In the genomic region with DNA sequence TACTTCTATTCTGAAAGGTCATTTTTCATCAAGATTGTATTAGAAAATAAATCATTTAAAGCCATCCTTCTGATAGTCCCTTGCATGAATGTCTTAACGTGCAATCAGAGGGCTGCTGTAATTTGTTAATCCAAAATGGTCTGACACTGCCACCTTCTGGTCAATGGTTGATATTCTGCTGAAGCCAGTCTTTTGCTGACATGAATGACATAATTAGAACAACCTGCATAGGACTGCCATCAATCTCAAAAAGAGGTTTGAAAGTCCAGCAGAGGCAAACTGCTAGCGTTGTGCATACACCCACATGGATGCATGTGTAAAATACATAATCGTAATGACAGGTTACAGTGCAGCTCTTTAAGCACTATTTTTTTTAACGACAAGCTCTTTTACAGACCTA, we compare ENCODE assay signal across 9 mouse cellular contexts.
DNase-seq lines count a peak whose midpoint lies in the region; ATAC-seq and TF ChIP-seq lines count a peak whose summit lies in the region.
"Had no signal": no experiment of that assay in that cellular context is flagged by ENCODE, and none has a peak within 500 bp of the region (broad histone marks: within the 10 kb centered on the region; RNA-seq: fewer than 3 reads in every experiment).

No protein-coding gene starts in this region.

- H3K4me3 ChIP-seq in midbrain, embryonic 10.5 days = no peak overlapping the region
- no peak overlapping the region for H3K4me3 ChIP-seq in midbrain, embryonic 15.5 days
- H3K4me3 ChIP-seq in cerebellum, adult 2 months (replicated peaks; ENCODE audit: insufficient read depth, low read depth, low read length) = no peak overlapping the region
- no peak overlapping the region for H3K4me3 ChIP-seq in limb, embryonic 11.5 days (ENCODE audit: low read depth, low read length)

- no peaks in the 10 kb centered on the region for H3K9me3 ChIP-seq in midbrain, embryonic 10.5 days (replicated peaks)
- no peaks in the 10 kb centered on the region for H3K9me3 ChIP-seq in midbrain, embryonic 15.5 days
- no peaks in the 10 kb centered on the region for H3K9me3 ChIP-seq in limb, embryonic 11.5 days (ENCODE audit: control insufficient read depth, low read length)

- H3K36me3 ChIP-seq in midbrain, embryonic 10.5 days = no peaks in the 10 kb centered on the region
- H3K36me3 ChIP-seq in midbrain, embryonic 15.5 days (replicated peaks) = no peaks in the 10 kb centered on the region
- H3K36me3 ChIP-seq in limb, embryonic 11.5 days (ENCODE audit: control insufficient read depth, insufficient read depth, low read length) = no peaks in the 10 kb centered on the region

- no peak overlapping the region for H3K4me2 ChIP-seq in midbrain, embryonic 15.5 days
- no peak overlapping the region for H3K4me2 ChIP-seq in limb, embryonic 11.5 days (ENCODE audit: low read depth, severe bottlenecking)

- peak; percentile 35; the same call in 1 of the 2 replicates for TF ChIP-seq CTCF in cerebellum, adult 2 months (IDR thresholded peaks at IDR 0.05; ENCODE audit: borderline replicate concordance, insufficient read depth, low read depth, low read length)

- no peaks in the 10 kb centered on the region for H3K4me1 ChIP-seq in midbrain, embryonic 10.5 days
- no peaks in the 10 kb centered on the region for H3K4me1 ChIP-seq in midbrain, embryonic 15.5 days
- no peaks in the 10 kb centered on the region for H3K4me1 ChIP-seq in cerebellum, adult 2 months (ENCODE audit: control insufficient read depth, insufficient read depth, low read length)
- H3K4me1 ChIP-seq in limb, embryonic 11.5 days (ENCODE audit: control insufficient read depth, insufficient read depth, low read length) = no peaks in the 10 kb centered on the region

- no peak overlapping the region for H3K9ac ChIP-seq in midbrain, embryonic 15.5 days
- no peak overlapping the region for H3K9ac ChIP-seq in limb, embryonic 11.5 days (ENCODE audit: low read length)

- H3K27me3 ChIP-seq in midbrain, embryonic 10.5 days (ENCODE audit: low read depth, poor library complexity, severe bottlenecking) = no peaks in the 10 kb centered on the region
- no peaks in the 10 kb centered on the region for H3K27me3 ChIP-seq in midbrain, embryonic 15.5 days (replicated peaks)
- no peaks in the 10 kb centered on the region for H3K27me3 ChIP-seq in cerebellum, adult 2 months (ENCODE audit: control insufficient read depth, insufficient read depth, low read length)
- H3K27me3 ChIP-seq in limb, embryonic 11.5 days (ENCODE audit: control insufficient read depth, insufficient read depth, low read length) = no peaks in the 10 kb centered on the region

- 46% methylated on average over 4 of the region's 4 CpGs for WGBS in midbrain, embryonic 10.5 days
- WGBS in midbrain, embryonic 15.5 days = 44% methylated on average over 4 of the region's 4 CpGs
- WGBS in cerebellum, adult 2 months = 42% methylated on average over 4 of the region's 4 CpGs
- 37% methylated on average over 4 of the region's 4 CpGs for WGBS in limb, embryonic 11.5 days

- ATAC-seq in midbrain, embryonic 15.5 days (replicated peaks) = no peak; the same call in none of the 2 replicates
- 0 out of 2 replicates have a peak, but pooled peaks have one; percentile 60 for ATAC-seq in limb, embryonic 11.5 days (ENCODE audit: insufficient number of reproducible peaks, low FRiP score, low TSS enrichment, low read depth)

- DNase-seq in midbrain, embryonic 10.5 days (ENCODE audit: low spot score) = peak; percentile 39
- DNase-seq in cerebellum, adult 2 months = peak; percentile 45 to 47
- DNase-seq in forelimb bud, embryonic 11.5 days (ENCODE audit: low read depth, low spot score) = peak; percentile 85
- DNase-seq in kidney, adult 9 months = peak; percentile 59
- peak; percentile 81 for DNase-seq in limb, embryonic 11.5 days (ENCODE audit: low spot score)
- peak; percentile 37 for DNase-seq in retina, adult 2 months (ENCODE audit: low read depth, low spot score)
- DNase-seq in thymus, postnatal 0 days (ENCODE audit: low spot score) = no peak

- no peak for TF ChIP-seq POLR2A in cerebellum, adult 2 months (IDR thresholded peaks at IDR 0.05; ENCODE audit: borderline replicate concordance, insufficient read depth, low read length)

- no peak overlapping the region for H3K27ac ChIP-seq in midbrain, embryonic 10.5 days (replicated peaks)
- H3K27ac ChIP-seq in midbrain, embryonic 15.5 days = no peak overlapping the region
- no peak overlapping the region for H3K27ac ChIP-seq in cerebellum, adult 2 months (ENCODE audit: insufficient read depth, low read length)
- no peak overlapping the region for H3K27ac ChIP-seq in limb, embryonic 11.5 days (replicated peaks; ENCODE audit: low read depth, low read length)
- H3K27ac ChIP-seq: macrophage had no signal
